Mouse (Mus musculus) neural tube, embryonic 11.5 days (tissue): ENCODE measurements around the gene Slc30a5. TPM values are rescaled to one million over a fixed set of nuclear protein-coding genes. Genes with fewer than 3 reads are reported as not detected.
A peak's percentile ranks its signal among the peaks of the same experiment; 100 is the strongest.

Source experiments
- ATAC-seq: fragments of 200-750 bp; cut with Nextera tagmentation; 2 replicates; pipeline ENCODE4 v1.8.0; 2017; ENCODE audit warnings: moderate number of reproducible peaks, mild to moderate bottlenecking, moderate TSS enrichment, moderate library complexity; ENCODE audit not compliant: insufficient read depth, low FRiP score, low TSS enrichment
- DNase-seq: peaks from one replicate; pipeline ENCODE4 v3.0.0-alpha.2; 2015; ENCODE audit warnings: low spot score
- H3K27ac ChIP-seq: fragments of 300-500 bp; sonication (generic); 2 replicates; pipeline ENCODE4 v1.5.1; 2014; ENCODE audit warnings: low read depth, mild to moderate bottlenecking, low read length
- H3K27me3 ChIP-seq: fragments of 300-500 bp; sonication (generic); 2 replicates; pipeline ENCODE4 v1.6.1; 2014; ENCODE audit warnings: mild to moderate bottlenecking, low read length, mixed read lengths; ENCODE audit not compliant: control insufficient read depth, insufficient read depth
- H3K36me3 ChIP-seq: fragments of 300-500 bp; sonication (generic); 2 replicates; pipeline ENCODE4 v1.6.1; 2014; ENCODE audit warnings: mild to moderate bottlenecking, low read length, moderate library complexity, mixed read lengths; ENCODE audit not compliant: control insufficient read depth, insufficient read depth
- H3K4me1 ChIP-seq: fragments of 300-500 bp; sonication (generic); 2 replicates; pipeline ENCODE4 v1.6.1; 2014; ENCODE audit warnings: low read length, mixed read lengths; ENCODE audit not compliant: control insufficient read depth, insufficient read depth
- H3K4me2 ChIP-seq: fragments of 300-500 bp; sonication (generic); 2 replicates; pipeline ENCODE4 v1.6.1; 2014; ENCODE audit warnings: low read depth, mild to moderate bottlenecking, moderate library complexity
- H3K4me3 ChIP-seq: fragments of 300-500 bp; sonication (generic); 2 replicates; pipeline ENCODE4 v1.5.1; 2014; ENCODE audit warnings: low read depth, low read length
- H3K9ac ChIP-seq: fragments of 300-500 bp; sonication (generic); 2 replicates; pipeline ENCODE4 v1.6.1; 2014; ENCODE audit warnings: mild to moderate bottlenecking, low read length
- H3K9me3 ChIP-seq: fragments of 300-500 bp; sonication (generic); 2 replicates; pipeline ENCODE4 v1.6.1; 2016; ENCODE audit warnings: low read length; ENCODE audit not compliant: control insufficient read depth
- WGBS: fragments of 180-500 bp; shearing (Covaris S2); extraction: QIAGEN DNeasy Blood & Tissue Kit; methylation state at CpG from one replicate; pipeline ENCODE4 v1.1.7; 2014; 5-methylcytosine and 5-hydroxymethylcytosine counted together
- polyA plus RNA-seq: library from polyadenylated mRNA; unstranded; fragments of >200 nt; fragmentation: Nextera tagmentation; extraction: Ambion mirVana; gene quantifications from 2 replicates; pipeline ENCODE4 v1.2.1, GENCODE M21; 2014

Slc30a5 gene
- 48.2 and 49.8 TPM in 2 replicates for polyA plus RNA-seq

- under 1% methylated on average over 92 of the region's 94 CpGs for WGBS
- Histone ChIP-seq H3K27ac (peak within 1 kb of the TSS; percentile 85), H3K36me3 (no peaks in the 10 kb centered on the region), H3K27me3 (no peaks in the 10 kb centered on the region), H3K9ac (peak within 1 kb of the TSS; percentile 95), H3K4me3 (peak within 1 kb of the TSS; percentile 94), H3K9me3 (no peaks in the 10 kb centered on the region), H3K4me2 (peak within 1 kb of the TSS; percentile 74), H3K4me1 (peaks cover 5% of the 10 kb centered on the region; the same call in 1 of the 2 replicates)
- DNase-seq: peak; percentile 100
- ATAC-seq: peak; percentile 96
Measured at GRCm38 (mm10) chr13:100832741-100833639, at the start of gene Slc30a5. Gene Slc30a5, minus strand, starts transcription at chr13:100833427.

GRCm38 (mm10) chr13:100881944-100882343 lies 48.7 kb upstream of the Slc30a5 start:
- 81% methylated on average over 2 of the region's 2 CpGs for WGBS
- Histone ChIP-seq H3K9me3 (no peaks in the 10 kb centered on the region), H3K36me3 (no peaks in the 10 kb centered on the region), H3K4me2 (no peak overlapping the region), H3K4me3 (no peak overlapping the region), H3K27me3 (no peaks in the 10 kb centered on the region), H3K9ac (no peak overlapping the region), H3K4me1 (no peaks in the 10 kb centered on the region), H3K27ac (no peak overlapping the region)
- DNase-seq (no peak), ATAC-seq (no peak)

- H3K36me3 ChIP-seq: no peaks in the 10 kb centered on the region
- DNase-seq: no peak
- no peak overlapping the region for H3K4me3 ChIP-seq
- WGBS: 78% methylated on average over 3 of the region's 3 CpGs
- no peak overlapping the region for H3K9ac ChIP-seq
- no peak overlapping the region for H3K27ac ChIP-seq
- ATAC-seq: no peak
- no peaks in the 10 kb centered on the region for H3K27me3 ChIP-seq
- no peaks in the 10 kb centered on the region for H3K9me3 ChIP-seq
- H3K4me1 ChIP-seq: no peaks in the 10 kb centered on the region
- no peak overlapping the region for H3K4me2 ChIP-seq
Measured at GRCm38 (mm10) chr13:100879806-100880205, 46.6 kb upstream of the Slc30a5 start.

- Histone ChIP-seq H3K36me3 (no peaks in the 10 kb centered on the region), H3K27ac (no peak overlapping the region), H3K4me2 (no peak overlapping the region), H3K27me3 (no peaks in the 10 kb centered on the region), H3K4me3 (no peak overlapping the region), H3K9ac (no peak overlapping the region), H3K4me1 (no peaks in the 10 kb centered on the region), H3K9me3 (no peaks in the 10 kb centered on the region)
- 50% methylated on average over 3 of the region's 3 CpGs for WGBS
- DNase-seq (no peak), ATAC-seq (no peak)
Measured at GRCm38 (mm10) chr13:100879326-100879725, 46.1 kb upstream of the Slc30a5 start.

GRCm38 (mm10) chr13:100878264-100878663 lies 45.0 kb upstream of the Slc30a5 start:
- H3K9me3 ChIP-seq: no peaks in the 10 kb centered on the region
- DNase-seq (no peak), ATAC-seq (no peak)
- H3K4me3 ChIP-seq: no peak overlapping the region
- no peak overlapping the region for H3K9ac ChIP-seq
- no peaks in the 10 kb centered on the region for H3K4me1 ChIP-seq
- no peak overlapping the region for H3K4me2 ChIP-seq
- 94% methylated on average over 3 of the region's 3 CpGs for WGBS
- no peak overlapping the region for H3K27ac ChIP-seq
- H3K36me3 ChIP-seq: no peaks in the 10 kb centered on the region
- no peaks in the 10 kb centered on the region for H3K27me3 ChIP-seq

GRCm38 (mm10) chr13:100877703-100878102 lies 44.5 kb upstream of the Slc30a5 start:
- no peak overlapping the region for H3K4me2 ChIP-seq
- H3K27ac ChIP-seq: no peak overlapping the region
- no peak overlapping the region for H3K9ac ChIP-seq
- H3K4me3 ChIP-seq: no peak overlapping the region
- no peaks in the 10 kb centered on the region for H3K9me3 ChIP-seq
- H3K27me3 ChIP-seq: no peaks in the 10 kb centered on the region
- no peak for ATAC-seq
- no peaks in the 10 kb centered on the region for H3K4me1 ChIP-seq
- H3K36me3 ChIP-seq: no peaks in the 10 kb centered on the region
- 91% methylated on average over 3 of the region's 3 CpGs for WGBS
- DNase-seq: no peak

- Histone ChIP-seq H3K4me3 (no peak overlapping the region), H3K4me2 (no peak overlapping the region), H3K9ac (no peak overlapping the region), H3K27ac (no peak overlapping the region), H3K27me3 (no peaks in the 10 kb centered on the region), H3K36me3 (no peaks in the 10 kb centered on the region), H3K9me3 (no peaks in the 10 kb centered on the region), H3K4me1 (no peaks in the 10 kb centered on the region)
- DNase-seq: no peak
- ATAC-seq: no peak
- WGBS: 80% methylated on average over 4 of the region's 4 CpGs
Measured at GRCm38 (mm10) chr13:100875103-100875502, 41.9 kb upstream of the Slc30a5 start.

- Histone ChIP-seq H3K9ac (no peak overlapping the region), H3K27me3 (no peaks in the 10 kb centered on the region), H3K9me3 (no peaks in the 10 kb centered on the region), H3K27ac (no peak overlapping the region), H3K4me1 (no peaks in the 10 kb centered on the region), H3K4me2 (no peak overlapping the region), H3K4me3 (no peak overlapping the region), H3K36me3 (no peaks in the 10 kb centered on the region)
- ATAC-seq (no peak), DNase-seq (no peak)
- WGBS: 82% methylated on average over 3 of the region's 3 CpGs
Measured at GRCm38 (mm10) chr13:100874588-100874987, 41.4 kb upstream of the Slc30a5 start.

- Histone ChIP-seq H3K27ac (no peak overlapping the region), H3K4me3 (no peak overlapping the region), H3K4me2 (no peak overlapping the region), H3K27me3 (no peaks in the 10 kb centered on the region), H3K9me3 (no peaks in the 10 kb centered on the region), H3K4me1 (no peaks in the 10 kb centered on the region), H3K9ac (no peak overlapping the region), H3K36me3 (no peaks in the 10 kb centered on the region)
- no peak for ATAC-seq
- DNase-seq: no peak
- WGBS: 89% methylated on average over 8 of the region's 8 CpGs
Measured at GRCm38 (mm10) chr13:100873530-100873929, 40.3 kb upstream of the Slc30a5 start.
